Mouse (Mus musculus): ENCODE results near the gene Mex3d.

Gene Mex3d

GRCm38 (mm10) chr10:80388731-80389130 is 1.3 kb upstream of the Mex3d start:
- peak; percentile 35 to 54 for DNase-seq (ENCODE audit: inconsistent age in 2 of 2, low spot score in 1 of 2)

DNA sequence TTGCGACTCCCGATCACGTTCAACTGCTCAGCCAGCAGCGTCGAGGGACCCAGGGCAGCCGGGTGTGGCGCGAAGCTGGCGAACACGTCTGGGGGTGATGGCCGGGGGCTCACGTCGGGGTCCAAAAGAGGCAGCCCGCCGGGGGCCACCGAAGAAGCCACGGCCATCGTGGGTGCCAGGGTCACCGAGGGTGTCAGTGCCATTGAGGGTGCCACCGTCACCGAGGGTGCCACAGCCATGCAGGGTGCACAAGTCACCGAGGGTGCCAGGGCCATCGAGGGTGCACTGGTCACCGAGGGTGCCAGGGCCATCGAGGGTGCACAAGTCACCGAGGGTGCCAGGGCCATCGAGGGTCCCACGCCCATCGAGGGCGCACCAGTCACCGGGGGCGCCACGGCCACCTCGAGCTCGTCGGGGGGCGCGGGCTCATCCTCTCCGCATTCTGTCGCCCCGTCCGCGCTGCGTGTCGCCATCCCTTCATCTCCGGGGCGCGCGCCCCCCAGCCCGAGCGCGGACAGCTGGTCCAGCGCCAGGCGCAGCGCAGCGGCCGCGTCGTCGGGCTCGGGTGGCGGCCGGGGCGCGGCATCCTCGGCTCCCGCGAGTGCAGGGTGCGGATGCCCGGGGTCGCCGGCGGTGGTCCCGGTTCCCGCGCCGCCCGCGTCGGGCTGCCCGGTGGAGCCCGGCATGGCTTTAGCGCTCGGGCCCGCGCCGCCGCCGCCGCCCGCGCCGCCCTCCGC is 556 bp downstream of the Mex3d start:
- DNase-seq (ENCODE audit: inconsistent age in 2 of 2, low spot score in 1 of 2), result peak; percentile 57 to 70

DNA sequence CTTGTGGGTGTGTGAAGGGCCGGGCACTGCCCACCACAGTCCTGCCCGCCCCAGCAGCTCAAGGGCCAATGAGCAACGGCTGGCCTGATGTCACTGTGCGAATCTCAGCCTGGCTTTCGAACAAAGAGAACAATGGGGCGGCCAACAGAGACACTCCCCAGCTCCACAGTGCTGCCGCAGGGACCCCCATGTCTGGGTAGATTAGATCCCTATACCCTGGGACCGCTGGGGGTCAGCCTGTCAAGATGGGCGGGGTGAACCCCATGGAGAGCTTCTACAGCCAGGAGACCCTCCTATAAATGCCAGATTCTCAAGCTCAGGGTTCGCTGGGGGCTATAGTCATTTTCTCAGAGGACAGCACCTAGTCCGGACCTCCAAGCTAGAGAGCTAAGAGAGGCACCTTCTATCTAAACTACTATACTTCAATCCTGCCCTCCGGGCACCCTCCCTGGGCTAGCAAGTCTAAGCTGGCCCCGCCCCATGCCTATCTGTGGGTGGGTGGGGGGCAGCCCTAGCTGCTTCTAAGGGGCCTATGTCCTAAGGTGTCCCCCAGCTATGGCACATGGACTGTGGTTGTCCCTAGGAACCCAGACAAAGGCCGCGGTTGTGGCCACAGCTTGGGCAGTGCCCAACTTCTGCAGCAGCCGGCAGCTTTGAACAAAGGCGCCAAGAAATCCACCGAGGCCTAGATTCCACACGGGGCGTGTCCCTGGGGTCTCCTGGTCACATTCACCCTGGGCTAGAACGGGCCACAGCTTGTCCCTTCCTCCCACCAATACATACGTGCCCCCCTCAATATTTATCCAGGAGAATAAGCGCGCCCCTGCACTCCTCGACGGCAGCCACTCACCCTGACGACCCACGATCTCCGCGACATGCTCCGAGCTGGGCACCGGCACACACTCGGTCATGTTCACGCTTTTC is 1.4 kb downstream of the Mex3d start:
- peak; percentile 67 to 83 for DNase-seq (ENCODE audit: inconsistent age in 2 of 2, low spot score in 1 of 2)

DNA sequence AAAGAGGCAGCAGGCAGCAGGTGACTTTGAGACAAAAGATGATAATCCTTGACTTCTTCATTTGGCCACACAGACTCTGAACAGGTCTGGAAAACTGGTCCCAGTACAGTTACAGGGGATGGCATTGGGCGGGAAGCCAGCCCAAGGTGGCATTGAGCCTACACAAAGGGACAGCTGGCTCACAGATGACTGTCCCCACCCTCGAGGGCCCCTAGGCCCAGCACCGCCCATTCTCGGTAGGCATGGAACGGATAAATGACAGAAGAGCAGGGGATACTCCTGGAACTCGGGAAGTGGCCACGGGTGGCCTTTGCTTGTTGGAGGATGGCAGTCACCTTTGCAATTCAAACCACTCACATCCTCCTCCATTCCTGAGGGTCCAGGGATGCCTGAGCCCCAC is 2.1 kb downstream of the Mex3d start:
- DNase-seq (ENCODE audit: inconsistent age in 2 of 2, low spot score in 1 of 2), result peak; percentile 55 to 73

- peak; percentile 25 to 57 for DNase-seq (ENCODE audit: inconsistent age in 2 of 2, low spot score in 1 of 2)
These were observed 2.8 kb downstream of the Mex3d start for GRCm38 (mm10) chr10:80384709-80385108.

DNA sequence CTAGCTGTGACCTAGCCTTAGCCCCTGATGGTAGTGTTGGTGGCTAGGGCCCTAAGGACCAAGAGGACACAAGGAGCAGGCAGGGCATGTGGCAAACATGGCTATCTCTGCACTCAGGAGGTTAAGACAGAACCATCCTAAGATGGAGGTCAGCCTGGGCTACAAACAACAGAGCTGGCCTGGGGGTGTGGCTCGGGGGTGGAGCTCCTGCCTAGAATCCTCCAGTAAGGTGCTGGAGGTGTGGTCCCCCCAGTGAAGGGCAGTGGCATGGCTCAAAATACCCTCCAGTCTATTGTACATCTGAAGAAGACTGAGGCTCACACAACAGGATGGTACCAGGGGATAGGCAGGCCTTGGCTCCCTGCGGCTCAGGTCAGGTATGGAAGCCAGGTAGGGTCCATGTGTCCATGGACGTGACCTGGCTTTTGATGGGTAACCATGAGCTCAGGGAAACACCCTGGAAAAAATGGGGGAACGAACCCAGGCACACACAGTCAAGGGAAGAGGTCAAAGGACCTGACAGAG is 3.3 kb downstream of the Mex3d start:
- DNase-seq (ENCODE audit: inconsistent age in 2 of 2, low spot score in 1 of 2), result peak; percentile 45 to 62

- DNase-seq (ENCODE audit: inconsistent age in 2 of 2, low spot score in 1 of 2), result peak; percentile 59 to 73
These were observed 4.0 kb downstream of the Mex3d start for GRCm38 (mm10) chr10:80383431-80383830.

DNA sequence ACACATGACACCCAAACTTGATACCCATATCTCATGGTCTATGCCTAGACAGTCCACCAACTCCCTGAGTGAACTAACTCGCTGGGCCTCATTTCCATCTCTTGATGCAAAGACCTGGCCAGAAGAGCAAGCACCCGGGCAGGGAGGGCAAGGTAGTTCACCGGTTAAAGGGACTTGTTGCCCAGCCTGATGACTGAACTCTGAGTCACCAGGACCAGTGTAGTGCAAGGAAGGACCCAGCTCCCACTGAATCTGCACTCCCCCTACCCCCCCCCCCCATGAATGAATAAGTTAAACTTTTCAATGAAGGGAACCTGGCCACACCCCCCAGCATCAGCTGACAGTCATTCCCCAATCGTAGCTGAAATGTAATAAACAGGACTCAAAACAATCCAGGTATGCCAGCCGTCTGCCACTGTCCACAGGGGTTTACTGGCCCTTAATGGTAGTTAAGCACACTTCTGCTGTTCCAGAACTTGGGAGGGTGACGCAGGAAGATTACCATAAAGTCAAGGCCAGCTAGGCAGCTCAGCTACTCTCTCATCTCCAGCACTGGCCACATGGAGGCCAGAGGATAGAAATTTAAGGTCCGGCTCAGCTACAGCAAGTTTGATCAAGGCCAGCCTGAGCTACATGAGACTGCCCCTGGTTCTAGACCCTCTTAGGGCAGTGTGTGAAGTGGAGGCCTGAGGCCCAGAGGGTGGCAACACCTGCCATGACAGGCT is 4.7 kb downstream of the Mex3d start:
- peak; percentile 71 to 84 for DNase-seq (ENCODE audit: inconsistent age in 2 of 2, low spot score in 1 of 2)

DNA sequence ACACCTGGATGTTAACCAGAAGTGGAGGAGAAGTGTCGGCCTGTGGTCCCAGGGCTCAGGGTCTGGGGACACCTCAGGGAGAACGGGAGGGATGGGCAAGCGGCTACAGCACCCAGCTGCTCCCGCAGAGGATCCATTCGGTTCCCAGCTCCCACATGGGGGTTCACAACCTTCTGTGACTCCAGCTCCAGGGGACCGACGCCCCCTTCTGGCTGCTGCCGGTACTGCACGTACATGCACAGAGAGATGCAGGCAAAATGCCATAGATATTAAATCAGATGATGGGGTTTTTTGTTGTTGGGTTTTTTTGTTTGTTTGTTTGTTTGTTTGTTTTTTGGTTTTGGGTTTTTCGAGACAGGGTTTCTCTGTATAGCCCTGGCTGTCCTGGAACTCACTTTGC is 9.7 kb downstream of the Mex3d start:
- DNase-seq (ENCODE audit: inconsistent age in 2 of 2, low spot score in 1 of 2), result peak; percentile 33 to 71

DNA sequence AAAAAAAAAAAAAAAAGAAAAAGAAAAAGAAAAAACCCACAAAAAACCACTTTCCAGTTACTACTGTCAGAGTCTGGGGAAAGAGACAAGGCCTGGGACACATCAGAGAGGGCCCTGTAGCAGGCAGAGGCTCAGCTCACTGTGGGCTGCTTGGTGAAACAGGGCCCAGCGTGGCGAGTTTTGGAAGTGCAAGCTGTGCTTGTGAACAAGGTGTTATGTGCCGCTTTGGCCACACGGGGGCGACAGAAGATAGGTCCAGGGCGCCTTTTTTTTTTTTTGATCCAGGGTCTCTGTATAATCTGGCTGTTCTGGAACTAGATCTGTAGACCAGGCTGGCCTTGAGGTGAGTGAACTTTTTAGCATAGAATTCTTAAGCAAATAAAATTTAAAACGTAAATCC is 11.3 kb downstream of the Mex3d start:
- DNase-seq (ENCODE audit: inconsistent age in 2 of 2, low spot score in 1 of 2), result peak; percentile 88 to 96

- DNase-seq (ENCODE audit: inconsistent age in 2 of 2, low spot score in 1 of 2), result peak; percentile 78 to 93
These were observed 13.4 kb downstream of the Mex3d start for GRCm38 (mm10) chr10:80374063-80374462.

- no peak for DNase-seq (ENCODE audit: inconsistent age in 2 of 2, low spot score in 1 of 2)
These were observed 14.8 kb downstream of the Mex3d start for GRCm38 (mm10) chr10:80372706-80373105.

GRCm38 (mm10) chr10:80371983-80372382 is 15.5 kb downstream of the Mex3d start:
- DNase-seq (ENCODE audit: inconsistent age in 2 of 2, low spot score in 1 of 2), result no peak

DNA sequence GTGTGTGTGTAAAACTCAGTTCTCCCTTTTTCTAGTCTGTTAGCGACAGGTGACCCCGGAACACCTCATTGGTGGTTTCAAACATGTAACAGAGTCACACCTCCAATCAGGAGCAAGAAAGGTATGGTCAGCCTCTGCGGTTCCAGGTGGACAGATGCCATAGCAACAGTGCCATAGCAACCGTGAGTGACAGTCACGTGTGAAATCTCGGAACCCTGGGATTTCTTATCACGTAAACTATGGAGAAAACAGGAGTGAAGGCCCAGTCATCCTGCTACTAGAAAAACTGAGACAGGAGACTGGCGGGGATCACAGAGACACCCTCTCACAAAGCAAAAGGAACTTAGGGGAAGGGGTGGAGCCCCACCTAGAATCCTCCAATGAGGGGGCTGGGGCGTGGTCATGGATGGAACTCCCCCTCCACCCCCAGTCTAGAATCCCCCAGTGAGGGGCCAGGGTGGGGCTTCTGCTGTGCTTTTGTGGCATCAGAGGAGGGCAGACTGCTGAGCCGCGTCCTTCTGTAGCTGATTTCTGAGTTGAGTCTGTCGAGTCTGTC is 16.0 kb downstream of the Mex3d start:
- peak; percentile 30 to 69 for DNase-seq (ENCODE audit: inconsistent age in 2 of 2, low spot score in 1 of 2)

DNA sequence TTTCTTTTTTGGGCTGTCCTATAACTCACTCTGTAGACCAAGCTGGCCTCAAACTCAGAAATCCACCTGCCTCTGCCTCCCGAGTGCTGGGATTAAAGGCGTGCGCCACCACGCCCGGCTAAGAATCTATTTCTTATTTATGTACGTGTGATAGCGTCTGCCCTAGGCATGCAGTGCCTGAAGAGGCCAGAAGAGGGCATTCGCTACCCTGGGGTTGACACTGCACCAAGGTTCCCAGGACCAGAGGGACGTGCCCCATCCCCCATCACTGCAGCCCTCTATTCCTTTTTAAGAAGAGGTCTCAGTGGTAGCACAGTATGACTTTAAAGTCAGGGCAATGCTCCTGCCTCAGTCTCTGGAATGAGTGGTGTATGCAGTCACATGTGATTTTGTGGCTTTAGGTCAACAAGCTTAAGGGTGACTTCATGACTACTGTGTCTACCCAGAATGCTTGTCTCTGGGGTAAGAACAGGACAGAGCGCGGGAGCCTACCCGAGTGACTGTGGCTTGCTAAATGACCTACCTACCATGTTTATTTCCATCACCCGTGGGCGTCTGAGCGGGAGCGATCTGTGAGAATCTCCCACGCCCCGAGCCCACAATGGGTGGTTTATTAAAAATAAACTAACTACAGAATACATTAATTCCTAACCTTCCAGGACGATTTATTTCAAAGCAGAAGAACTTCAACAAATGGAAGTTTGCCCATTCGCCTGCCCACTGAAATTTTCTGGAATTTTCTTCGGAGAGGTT is 17.3 kb downstream of the Mex3d start:
- peak; percentile 29 to 43 for DNase-seq (ENCODE audit: inconsistent age in 2 of 2, low spot score in 1 of 2)

DNA sequence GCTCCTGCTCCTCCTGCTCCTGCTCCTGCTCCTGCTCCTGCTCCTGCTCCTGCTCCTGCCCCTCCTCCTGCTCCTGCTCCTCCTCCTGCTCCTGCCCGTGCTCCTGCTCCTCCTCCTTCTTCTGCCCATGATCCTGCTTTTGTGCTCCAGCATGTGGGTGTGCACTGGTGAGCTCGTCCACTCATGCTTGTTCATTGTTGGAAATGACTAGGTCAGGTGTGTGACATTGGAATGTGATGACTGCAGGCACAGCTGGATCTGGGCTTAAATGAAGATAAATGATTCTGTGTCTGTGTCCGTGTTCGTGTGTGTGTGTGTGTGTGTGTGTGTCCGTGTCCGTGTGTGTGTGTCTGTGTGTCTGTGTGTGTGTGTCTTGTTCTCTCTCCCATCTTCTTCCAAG is 19.1 kb downstream of the Mex3d start:
- peak in 1 of 2 experiments; percentile 33 for DNase-seq (ENCODE audit: inconsistent age in 2 of 2, low spot score in 1 of 2)

DNA sequence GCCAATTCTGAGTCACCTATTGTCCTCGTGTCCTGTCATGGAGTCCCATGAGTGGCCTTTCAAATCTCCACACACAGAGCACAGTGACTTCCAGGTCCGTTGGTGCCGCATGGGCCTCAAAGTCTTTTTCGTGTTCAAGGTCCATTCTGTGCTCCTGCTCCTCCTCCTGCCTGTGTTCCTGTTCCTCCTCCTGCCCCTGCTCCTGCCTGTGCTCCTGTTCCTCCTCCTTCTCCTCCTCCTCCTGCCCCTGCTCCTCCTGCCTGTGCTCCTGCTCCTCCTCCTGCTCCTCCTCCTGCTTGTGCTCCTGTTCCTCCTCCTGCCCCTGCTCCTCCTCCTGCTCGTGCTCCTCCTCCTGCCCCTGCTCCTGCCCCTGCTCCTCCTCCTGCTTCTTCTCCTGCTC is 19.5 kb downstream of the Mex3d start:
- no peak for DNase-seq (ENCODE audit: inconsistent age in 2 of 2, low spot score in 1 of 2)

- no peak for DNase-seq (ENCODE audit: inconsistent age in 2 of 2, low spot score in 1 of 2)
These were observed 21.7 kb downstream of the Mex3d start for GRCm38 (mm10) chr10:80365736-80366135.

- no peak for DNase-seq (ENCODE audit: inconsistent age in 2 of 2, low spot score in 1 of 2)
These were observed 23.7 kb downstream of the Mex3d start for GRCm38 (mm10) chr10:80363734-80364133.

GRCm38 (mm10) chr10:80357994-80358639 is 29.3 kb downstream of the Mex3d start:
- peak in 1 of 2 experiments; percentile 58 for DNase-seq (ENCODE audit: inconsistent age in 2 of 2, low spot score in 1 of 2)

Data from adrenal gland, adult (tissue).